Mouse (Mus musculus): ENCODE measurements around the gene Gm20708. TPM values are rescaled to one million over a fixed set of nuclear protein-coding genes. Genes with fewer than 3 reads are reported as not detected.
"Not testable (repeated sequence)": the region's sequence is repeated elsewhere in the genome, so short reads cannot be mapped to it uniquely, and the experiment has no call there.

The Gm20708 gene
- polyA plus RNA-seq, 1 experiment, result not detected

- peak overlapping the region; percentile 48 for H3K4me3 ChIP-seq (ENCODE audit: control insufficient read depth, insufficient read depth, low read length)
- no peaks in the 10 kb centered on the region for H3K27me3 ChIP-seq (ENCODE audit: control insufficient read depth, insufficient read depth, low read length)
- WGBS, result 85% methylated on average over 10 of the region's 10 CpGs
- peaks cover 31% of the 10 kb centered on the region for H3K36me3 ChIP-seq (ENCODE audit: control insufficient read depth, insufficient read depth, low read length)
- TF ChIP-seq POLR2A (IDR thresholded peaks at IDR 0.05; ENCODE audit: control insufficient read depth, extremely low read depth, insufficient read depth, low read length, poor library complexity), result no peak
- no peak for TF ChIP-seq CTCF (IDR thresholded peaks at IDR 0.05; ENCODE audit: borderline replicate concordance, control insufficient read depth, extremely low read depth, insufficient read depth, low read length, poor library complexity)
- 0 out of 2 replicates have a peak overlapping the region, but pooled peaks have one; percentile 2 for H3K27ac ChIP-seq (ENCODE audit: control insufficient read depth, insufficient read depth, low read length)
- peak; percentile 40 for DNase-seq
- H3K4me1 ChIP-seq (replicated peaks; ENCODE audit: control insufficient read depth, insufficient read depth, low read length), result peaks cover 28% of the 10 kb centered on the region
These were observed 25.7 kb upstream of the Gm20708 start for GRCm38 (mm10) chr11:117783683-117784309.

- H3K36me3 ChIP-seq (ENCODE audit: control insufficient read depth, insufficient read depth, low read length), result peaks cover 38% of the 10 kb centered on the region
- no peak overlapping the region for H3K4me3 ChIP-seq (ENCODE audit: control insufficient read depth, insufficient read depth, low read length)
- TF ChIP-seq POLR2A (IDR thresholded peaks at IDR 0.05; ENCODE audit: control insufficient read depth, extremely low read depth, insufficient read depth, low read length, poor library complexity) (no peak), CTCF (IDR thresholded peaks at IDR 0.05; ENCODE audit: borderline replicate concordance, control insufficient read depth, extremely low read depth, insufficient read depth, low read length, poor library complexity) (peak; percentile 62)
- H3K4me1 ChIP-seq (replicated peaks; ENCODE audit: control insufficient read depth, insufficient read depth, low read length), result peaks cover 25% of the 10 kb centered on the region
- H3K27me3 ChIP-seq (ENCODE audit: control insufficient read depth, insufficient read depth, low read length), result no peaks in the 10 kb centered on the region
- DNase-seq, result peak; percentile 74
- 31% methylated on average over 10 of the region's 10 CpGs for WGBS
- no peak overlapping the region for H3K27ac ChIP-seq (ENCODE audit: control insufficient read depth, insufficient read depth, low read length)
These were observed 23.2 kb upstream of the Gm20708 start for GRCm38 (mm10) chr11:117786294-117786693.

- 89% methylated on average over 7 of the region's 7 CpGs for WGBS
- DNase-seq, result not testable (repeated sequence)
These were observed 21.0 kb upstream of the Gm20708 start for GRCm38 (mm10) chr11:117788481-117788880.

GRCm38 (mm10) chr11:117790286-117790685 is 19.2 kb upstream of the Gm20708 start:
- peaks cover 39% of the 10 kb centered on the region for H3K36me3 ChIP-seq (ENCODE audit: control insufficient read depth, insufficient read depth, low read length)
- no peaks in the 10 kb centered on the region for H3K27me3 ChIP-seq (ENCODE audit: control insufficient read depth, insufficient read depth, low read length)
- no peak overlapping the region for H3K4me3 ChIP-seq (ENCODE audit: control insufficient read depth, insufficient read depth, low read length)
- WGBS, result 20% methylated on average over 14 of the region's 14 CpGs
- H3K4me1 ChIP-seq (replicated peaks; ENCODE audit: control insufficient read depth, insufficient read depth, low read length), result peaks cover 37% of the 10 kb centered on the region
- no peak for TF ChIP-seq POLR2A (IDR thresholded peaks at IDR 0.05; ENCODE audit: control insufficient read depth, extremely low read depth, insufficient read depth, low read length, poor library complexity)
- peak; percentile 75 for TF ChIP-seq CTCF (IDR thresholded peaks at IDR 0.05; ENCODE audit: borderline replicate concordance, control insufficient read depth, extremely low read depth, insufficient read depth, low read length, poor library complexity)
- no peak overlapping the region for H3K27ac ChIP-seq (ENCODE audit: control insufficient read depth, insufficient read depth, low read length)
- DNase-seq, result peak; percentile 74

More at GRCm38 (mm10) chr11:117788481-117788880, 21.0 kb upstream of the Gm20708 start:
- Histone ChIP-seq H3K4me1 (replicated peaks; ENCODE audit: control insufficient read depth, insufficient read depth, low read length) (peaks cover 37% of the 10 kb centered on the region), H3K36me3 (ENCODE audit: control insufficient read depth, insufficient read depth, low read length) (peaks cover 49% of the 10 kb centered on the region)
- not testable (repeated sequence) for H3K4me3 ChIP-seq (ENCODE audit: control insufficient read depth, insufficient read depth, low read length); H3K27ac ChIP-seq (ENCODE audit: control insufficient read depth, insufficient read depth, low read length); H3K27me3 ChIP-seq (ENCODE audit: control insufficient read depth, insufficient read depth, low read length)

GRCm38 (mm10) chr11:117790703-117791440 is 18.6 kb upstream of the Gm20708 start:
- WGBS, result 79% methylated on average over 23 of the region's 23 CpGs
- no peak overlapping the region for H3K27ac ChIP-seq (ENCODE audit: control insufficient read depth, insufficient read depth, low read length)
- H3K36me3 ChIP-seq (ENCODE audit: control insufficient read depth, insufficient read depth, low read length), result peaks cover 37% of the 10 kb centered on the region
- peaks cover 37% of the 10 kb centered on the region for H3K4me1 ChIP-seq (replicated peaks; ENCODE audit: control insufficient read depth, insufficient read depth, low read length)
- H3K4me3 ChIP-seq (ENCODE audit: control insufficient read depth, insufficient read depth, low read length), result no peak overlapping the region
- no peak for DNase-seq
- TF ChIP-seq POLR2A (IDR thresholded peaks at IDR 0.05; ENCODE audit: control insufficient read depth, extremely low read depth, insufficient read depth, low read length, poor library complexity) (no peak), CTCF (IDR thresholded peaks at IDR 0.05; ENCODE audit: borderline replicate concordance, control insufficient read depth, extremely low read depth, insufficient read depth, low read length, poor library complexity) (peak; percentile 19; the same call in 1 of the 2 replicates)
- H3K27me3 ChIP-seq (ENCODE audit: control insufficient read depth, insufficient read depth, low read length), result no peaks in the 10 kb centered on the region

GRCm38 (mm10) chr11:117791441-117791761 is 18.1 kb upstream of the Gm20708 start:
- 94% methylated on average over 9 of the region's 9 CpGs for WGBS
- peaks cover 41% of the 10 kb centered on the region for H3K4me1 ChIP-seq (replicated peaks; ENCODE audit: control insufficient read depth, insufficient read depth, low read length)
- no peak for DNase-seq
- TF ChIP-seq POLR2A (IDR thresholded peaks at IDR 0.05; ENCODE audit: control insufficient read depth, extremely low read depth, insufficient read depth, low read length, poor library complexity), result no peak
- TF ChIP-seq CTCF (IDR thresholded peaks at IDR 0.05; ENCODE audit: borderline replicate concordance, control insufficient read depth, extremely low read depth, insufficient read depth, low read length, poor library complexity), result no peak
- H3K27me3 ChIP-seq (ENCODE audit: control insufficient read depth, insufficient read depth, low read length), result no peaks in the 10 kb centered on the region
- H3K4me3 ChIP-seq (ENCODE audit: control insufficient read depth, insufficient read depth, low read length), result no peak overlapping the region
- H3K36me3 ChIP-seq (ENCODE audit: control insufficient read depth, insufficient read depth, low read length), result peaks cover 36% of the 10 kb centered on the region
- H3K27ac ChIP-seq (ENCODE audit: control insufficient read depth, insufficient read depth, low read length), result no peak overlapping the region

All from thymus, adult 2 months (tissue).